Mouse (Mus musculus): ENCODE results near the gene Cdc42ep2. TPM values are rescaled to one million over a fixed set of nuclear protein-coding genes. Genes with fewer than 3 reads are reported as not detected.

Cdc42ep2 gene
- polyA plus RNA-seq, 2 experiments, result 8.0 to 10.0 TPM

- no peaks in the 10 kb centered on the region for H3K27me3 ChIP-seq (ENCODE audit: control insufficient read depth, insufficient read depth, low read length)
- no peaks in the 10 kb centered on the region for H3K9me3 ChIP-seq (ENCODE audit: control insufficient read depth, low read length)
- DNase-seq (ENCODE audit: low spot score), result no peak
- H3K27ac ChIP-seq (replicated peaks; ENCODE audit: low read depth, low read length), result no peak overlapping the region
- 43% methylated on average over 14 of the region's 14 CpGs for WGBS
- peaks cover 9% of the 10 kb centered on the region; the same call in 1 of the 2 replicates for H3K4me1 ChIP-seq (ENCODE audit: control insufficient read depth, insufficient read depth, low read length)
- peaks cover 26% of the 10 kb centered on the region for H3K36me3 ChIP-seq (ENCODE audit: control insufficient read depth, insufficient read depth, low read length)
- no peak overlapping the region for H3K4me2 ChIP-seq (replicated peaks; ENCODE audit: low read depth, low read length, severe bottlenecking)
- TF ChIP-seq POLR2A (IDR thresholded peaks at IDR 0.05; ENCODE audit: borderline replicate concordance, extremely low read depth, insufficient read depth, insufficient read length), result no peak
- H3K9ac ChIP-seq (ENCODE audit: low read depth, low read length, severe bottlenecking), result no peak overlapping the region
- no peak overlapping the region for H3K4me3 ChIP-seq (replicated peaks; ENCODE audit: low read length)
- ATAC-seq (ENCODE audit: low FRiP score, low read depth), result no peak
Measured at GRCm38 (mm10) chr19:5937836-5938406, 13.3 kb upstream of the Cdc42ep2 start.

- Histone ChIP-seq H3K4me1 (ENCODE audit: control insufficient read depth, insufficient read depth, low read length) (peaks cover 9% of the 10 kb centered on the region; the same call in 1 of the 2 replicates), H3K9me3 (ENCODE audit: control insufficient read depth, low read length) (no peaks in the 10 kb centered on the region), H3K4me2 (replicated peaks; ENCODE audit: low read depth, low read length, severe bottlenecking) (no peak overlapping the region), H3K9ac (ENCODE audit: low read depth, low read length, severe bottlenecking) (no peak overlapping the region), H3K36me3 (ENCODE audit: control insufficient read depth, insufficient read depth, low read length) (peaks cover 20% of the 10 kb centered on the region), H3K27ac (replicated peaks; ENCODE audit: low read depth, low read length) (no peak overlapping the region), H3K27me3 (ENCODE audit: control insufficient read depth, insufficient read depth, low read length) (no peaks in the 10 kb centered on the region), H3K4me3 (replicated peaks; ENCODE audit: low read length) (no peak overlapping the region)
- 79% methylated on average over 21 of the region's 21 CpGs for WGBS
- no peak for TF ChIP-seq POLR2A (IDR thresholded peaks at IDR 0.05; ENCODE audit: borderline replicate concordance, extremely low read depth, insufficient read depth, insufficient read length)
- ATAC-seq (ENCODE audit: low FRiP score, low read depth) (no peak), DNase-seq (ENCODE audit: low spot score) (no peak)
Measured at GRCm38 (mm10) chr19:5937095-5937835, 12.6 kb upstream of the Cdc42ep2 start.

GRCm38 (mm10) chr19:5935691-5936090, 11.1 kb upstream of the Cdc42ep2 start:
- no peak overlapping the region for H3K4me3 ChIP-seq (replicated peaks; ENCODE audit: low read length)
- peaks cover 8% of the 10 kb centered on the region; the same call in 1 of the 2 replicates for H3K36me3 ChIP-seq (ENCODE audit: control insufficient read depth, insufficient read depth, low read length)
- H3K9me3 ChIP-seq (ENCODE audit: control insufficient read depth, low read length), result no peaks in the 10 kb centered on the region
- H3K9ac ChIP-seq (ENCODE audit: low read depth, low read length, severe bottlenecking), result no peak overlapping the region
- H3K27ac ChIP-seq (replicated peaks; ENCODE audit: low read depth, low read length), result no peak overlapping the region
- ATAC-seq (ENCODE audit: low FRiP score, low read depth) (no peak), DNase-seq (ENCODE audit: low spot score) (no peak)
- H3K27me3 ChIP-seq (ENCODE audit: control insufficient read depth, insufficient read depth, low read length), result no peaks in the 10 kb centered on the region
- H3K4me2 ChIP-seq (replicated peaks; ENCODE audit: low read depth, low read length, severe bottlenecking), result no peak overlapping the region
- 65% methylated on average over 5 of the region's 5 CpGs for WGBS
- no peak for TF ChIP-seq POLR2A (IDR thresholded peaks at IDR 0.05; ENCODE audit: borderline replicate concordance, extremely low read depth, insufficient read depth, insufficient read length)
- peaks cover 9% of the 10 kb centered on the region; the same call in 1 of the 2 replicates for H3K4me1 ChIP-seq (ENCODE audit: control insufficient read depth, insufficient read depth, low read length)

- WGBS, result 24% methylated on average over 3 of the region's 3 CpGs
- H3K27ac ChIP-seq (replicated peaks; ENCODE audit: low read depth, low read length), result no peak overlapping the region
- DNase-seq (ENCODE audit: low spot score) (no peak), ATAC-seq (ENCODE audit: low FRiP score, low read depth) (peak; percentile 64)
- no peak overlapping the region for H3K4me2 ChIP-seq (replicated peaks; ENCODE audit: low read depth, low read length, severe bottlenecking)
- H3K9ac ChIP-seq (ENCODE audit: low read depth, low read length, severe bottlenecking), result 0 out of 2 replicates have a peak overlapping the region, but pooled peaks have one; percentile 28
- TF ChIP-seq POLR2A (IDR thresholded peaks at IDR 0.05; ENCODE audit: borderline replicate concordance, extremely low read depth, insufficient read depth, insufficient read length), result no peak
- H3K4me3 ChIP-seq (replicated peaks; ENCODE audit: low read length), result no peak overlapping the region
- no peaks in the 10 kb centered on the region for H3K9me3 ChIP-seq (ENCODE audit: control insufficient read depth, low read length)
- H3K4me1 ChIP-seq (ENCODE audit: control insufficient read depth, insufficient read depth, low read length), result peaks cover 9% of the 10 kb centered on the region; the same call in 1 of the 2 replicates
- H3K27me3 ChIP-seq (ENCODE audit: control insufficient read depth, insufficient read depth, low read length), result no peaks in the 10 kb centered on the region
- 0 out of 2 replicates have a peak, but pooled peaks cover 5% of the 10 kb centered on the region for H3K36me3 ChIP-seq (ENCODE audit: control insufficient read depth, insufficient read depth, low read length)
Measured at GRCm38 (mm10) chr19:5935266-5935665, 10.7 kb upstream of the Cdc42ep2 start.

- WGBS, result 55% methylated on average over 14 of the region's 14 CpGs
- no peaks in the 10 kb centered on the region for H3K9me3 ChIP-seq (ENCODE audit: control insufficient read depth, low read length)
- no peak overlapping the region; the same call in 1 of the 2 replicates for H3K9ac ChIP-seq (ENCODE audit: low read depth, low read length, severe bottlenecking)
Measured at GRCm38 (mm10) chr19:5929634-5930596, 5.3 kb upstream of the Cdc42ep2 start.

More at GRCm38 (mm10) chr19:5929634-5930596, 5.3 kb upstream of the Cdc42ep2 start:
- no peak for DNase-seq (ENCODE audit: low spot score)
- ATAC-seq (ENCODE audit: low FRiP score, low read depth), result no peak
- peaks cover 14% of the 10 kb centered on the region for H3K4me1 ChIP-seq (ENCODE audit: control insufficient read depth, insufficient read depth, low read length)
- 0 out of 2 replicates have a peak, but pooled peaks cover 5% of the 10 kb centered on the region for H3K27me3 ChIP-seq (ENCODE audit: control insufficient read depth, insufficient read depth, low read length)
- H3K4me2 ChIP-seq (replicated peaks; ENCODE audit: low read depth, low read length, severe bottlenecking), result no peak overlapping the region
- no peak overlapping the region for H3K4me3 ChIP-seq (replicated peaks; ENCODE audit: low read length)
- no peak for TF ChIP-seq POLR2A (IDR thresholded peaks at IDR 0.05; ENCODE audit: borderline replicate concordance, extremely low read depth, insufficient read depth, insufficient read length)
- H3K36me3 ChIP-seq (ENCODE audit: control insufficient read depth, insufficient read depth, low read length), result no peaks in the 10 kb centered on the region
- no peak overlapping the region for H3K27ac ChIP-seq (replicated peaks; ENCODE audit: low read depth, low read length)

All from limb, embryonic 14.5 days (tissue).